Mouse (Mus musculus) C2C12 (cell line): Measurements from ENCODE around the gene Slc44a1.

Experiments used
- CEBPB ChIP-seq: IDR thresholded peaks from one replicate; pipeline ENCODE4 v1.6.1; 2011; ENCODE audit warnings: low read depth, mild to moderate bottlenecking, control low read depth, moderate library complexity
- CTCF ChIP-seq: IDR thresholded peaks from one replicate; pipeline ENCODE4 v1.5.1; 2011; ENCODE audit not compliant: control insufficient read depth, insufficient read depth, insufficient read length
- MAX ChIP-seq: IDR thresholded peaks from one replicate; pipeline ENCODE4 v1.6.1; 2011; ENCODE audit warnings: mild to moderate bottlenecking, control low read depth

DNA sequence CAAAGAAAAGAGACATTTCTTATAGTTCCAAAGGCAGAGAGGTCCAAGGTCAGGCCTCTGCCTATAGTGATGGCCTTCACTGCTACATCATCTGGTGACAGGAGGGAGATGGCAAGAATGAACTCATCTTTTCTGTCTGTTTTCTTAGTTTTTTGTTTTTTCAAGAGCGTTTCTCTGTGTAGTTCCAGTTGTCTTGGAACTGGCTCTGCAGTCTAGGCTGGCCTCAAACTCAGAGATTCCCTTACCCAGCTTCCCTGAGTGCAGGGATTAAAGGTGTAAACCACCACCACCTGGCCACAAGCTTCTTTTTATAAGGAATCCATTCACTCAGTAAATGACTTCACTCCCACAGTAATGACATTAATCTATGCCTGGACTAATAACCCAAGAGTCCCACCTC is 148.7 kb downstream of the Slc44a1 start:
- TF ChIP-seq CTCF (no peak), MAX (no peak), CEBPB (no peak)
